Mouse (Mus musculus) liver, embryonic 14.5 days (tissue): ENCODE data around the gene Gnat2.

Source experiments
- CTCF ChIP-seq: IDR thresholded peaks from 2 replicates; pipeline ENCODE4 v1.5.1; 2016; ENCODE audit warnings: antibody characterized with exemption, low read depth, control low read depth
- EP300 ChIP-seq: IDR thresholded peaks from 2 replicates; pipeline ENCODE4 v1.6.1; 2016; ENCODE audit warnings: antibody characterized with exemption, low read depth

- no peak for TF ChIP-seq CTCF
- no peak for TF ChIP-seq EP300
These were observed 36.8 kb downstream of the Gnat2 start for GRCm38 (mm10) chr3:108129367-108129766.
